Mouse (Mus musculus) gastrocnemius, adult 2 months (tissue): ENCODE data around the gene Cntnap5a. TPM values are rescaled to one million over a fixed set of nuclear protein-coding genes. Genes with fewer than 3 reads are reported as not detected.

ENCODE experiments used
- DNase-seq: peaks from one replicate; pipeline ENCODE4 v3.0.0; 2022
- H3K27ac ChIP-seq: fragments of 200-600 bp; 2 replicates; pipeline ENCODE4 v1.8.1; 2022; ENCODE audit warnings: mild to moderate bottlenecking
- H3K4me3 ChIP-seq: fragments of 200-600 bp; 2 replicates; pipeline ENCODE4 v1.8.1; 2022; ENCODE audit warnings: mild to moderate bottlenecking, moderate library complexity
- CTCF ChIP-seq: fragments of 200-600 bp; IDR thresholded peaks from 2 replicates; pipeline ENCODE4 v1.8.1; 2022; ENCODE audit warnings: antibody characterized with exemption, mild to moderate bottlenecking, moderate library complexity
- intact Hi-C: fragments of 180-260 bp; cut with DNase I; formaldehyde crosslinking; loops from one replicate; pipeline ENCODE4 v1.15.1; 2025
- total RNA-seq, 2 experiments: library from RNA; stranded (reverse); gene quantifications; 2 replicates each; pipeline ENCODE4 v1.2.3; 2021

The Cntnap5a gene
- total RNA-seq, 2 experiments from 2014 or later: not detected

- intact Hi-C loops: no loop called here
- H3K27ac ChIP-seq: no peak overlapping the region
- no peak for DNase-seq
- no peak for TF ChIP-seq CTCF
- H3K4me3 ChIP-seq: no peak overlapping the region
Observed at GRCm38 (mm10) chr1:116311512-116311911, 627.0 kb downstream of the Cntnap5a start.

GRCm38 (mm10) chr1:116313269-116313668 is 628.7 kb downstream of the Cntnap5a start:
- Histone ChIP-seq H3K27ac (no peak overlapping the region), H3K4me3 (no peak overlapping the region)
- peak; percentile 38 for DNase-seq
- intact Hi-C loops: no loop called here
- TF ChIP-seq CTCF: peak; percentile 62

GRCm38 (mm10) chr1:116324505-116324904 is 639.9 kb downstream of the Cntnap5a start:
- Histone ChIP-seq H3K4me3 (no peak overlapping the region), H3K27ac (no peak overlapping the region)
- DNase-seq: no peak
- no peak for TF ChIP-seq CTCF
- intact Hi-C loops: no loop called here

- no peak for TF ChIP-seq CTCF
- no peak overlapping the region for H3K4me3 ChIP-seq
- no peak for DNase-seq
- intact Hi-C loops: no loop called here
- no peak overlapping the region for H3K27ac ChIP-seq
Observed at GRCm38 (mm10) chr1:116353669-116354068, 669.1 kb downstream of the Cntnap5a start.

GRCm38 (mm10) chr1:116365606-116366005 is 681.0 kb downstream of the Cntnap5a start:
- no peak overlapping the region for H3K27ac ChIP-seq
- intact Hi-C loops: no loop called here
- no peak for DNase-seq
- no peak overlapping the region for H3K4me3 ChIP-seq
- no peak for TF ChIP-seq CTCF

GRCm38 (mm10) chr1:116366171-116366570 is 681.6 kb downstream of the Cntnap5a start:
- DNase-seq: no peak
- Histone ChIP-seq H3K27ac (no peak overlapping the region), H3K4me3 (no peak overlapping the region)
- intact Hi-C loops: no loop called here
- TF ChIP-seq CTCF: no peak

GRCm38 (mm10) chr1:116366806-116367205 is 682.2 kb downstream of the Cntnap5a start:
- DNase-seq: no peak
- H3K4me3 ChIP-seq: no peak overlapping the region
- intact Hi-C loops: no loop called here
- no peak overlapping the region for H3K27ac ChIP-seq
- TF ChIP-seq CTCF: no peak

- Histone ChIP-seq H3K4me3 (no peak overlapping the region), H3K27ac (peak overlapping the region; percentile 31; the same call in 1 of the 2 replicates)
- TF ChIP-seq CTCF: no peak
- intact Hi-C loops: no loop called here
- DNase-seq: no peak
Observed at GRCm38 (mm10) chr1:116367572-116367971, 683.0 kb downstream of the Cntnap5a start.

- no peak overlapping the region for H3K4me3 ChIP-seq
- intact Hi-C loops: no loop called here
- H3K27ac ChIP-seq: no peak overlapping the region
- DNase-seq: no peak
- TF ChIP-seq CTCF: no peak
Observed at GRCm38 (mm10) chr1:116370817-116371216, 686.3 kb downstream of the Cntnap5a start.

GRCm38 (mm10) chr1:116373551-116373950 is 689.0 kb downstream of the Cntnap5a start:
- TF ChIP-seq CTCF: no peak
- intact Hi-C loops: no loop called here
- Histone ChIP-seq H3K4me3 (no peak overlapping the region), H3K27ac (no peak overlapping the region)
- DNase-seq: no peak

- no peak overlapping the region for H3K4me3 ChIP-seq
- intact Hi-C loops: no loop called here
- TF ChIP-seq CTCF: no peak
- no peak overlapping the region for H3K27ac ChIP-seq
- DNase-seq: no peak
Observed at GRCm38 (mm10) chr1:116392390-116392789, 707.8 kb downstream of the Cntnap5a start.

- intact Hi-C loops: no loop called here
- Histone ChIP-seq H3K27ac (no peak overlapping the region), H3K4me3 (no peak overlapping the region)
- no peak for DNase-seq
- TF ChIP-seq CTCF: no peak
Observed at GRCm38 (mm10) chr1:116401996-116402656, 717.6 kb downstream of the Cntnap5a start.

- TF ChIP-seq CTCF: no peak
- Histone ChIP-seq H3K27ac (no peak overlapping the region), H3K4me3 (no peak overlapping the region)
- DNase-seq: no peak
- intact Hi-C loops: no loop called here
Observed at GRCm38 (mm10) chr1:116409836-116410235, 725.3 kb downstream of the Cntnap5a start.

- no peak for DNase-seq
- no peak for TF ChIP-seq CTCF
- intact Hi-C loops: no loop called here
- Histone ChIP-seq H3K27ac (no peak overlapping the region), H3K4me3 (no peak overlapping the region)
Observed at GRCm38 (mm10) chr1:116428396-116428795, 743.8 kb downstream of the Cntnap5a start.
